In the genomic region with DNA sequence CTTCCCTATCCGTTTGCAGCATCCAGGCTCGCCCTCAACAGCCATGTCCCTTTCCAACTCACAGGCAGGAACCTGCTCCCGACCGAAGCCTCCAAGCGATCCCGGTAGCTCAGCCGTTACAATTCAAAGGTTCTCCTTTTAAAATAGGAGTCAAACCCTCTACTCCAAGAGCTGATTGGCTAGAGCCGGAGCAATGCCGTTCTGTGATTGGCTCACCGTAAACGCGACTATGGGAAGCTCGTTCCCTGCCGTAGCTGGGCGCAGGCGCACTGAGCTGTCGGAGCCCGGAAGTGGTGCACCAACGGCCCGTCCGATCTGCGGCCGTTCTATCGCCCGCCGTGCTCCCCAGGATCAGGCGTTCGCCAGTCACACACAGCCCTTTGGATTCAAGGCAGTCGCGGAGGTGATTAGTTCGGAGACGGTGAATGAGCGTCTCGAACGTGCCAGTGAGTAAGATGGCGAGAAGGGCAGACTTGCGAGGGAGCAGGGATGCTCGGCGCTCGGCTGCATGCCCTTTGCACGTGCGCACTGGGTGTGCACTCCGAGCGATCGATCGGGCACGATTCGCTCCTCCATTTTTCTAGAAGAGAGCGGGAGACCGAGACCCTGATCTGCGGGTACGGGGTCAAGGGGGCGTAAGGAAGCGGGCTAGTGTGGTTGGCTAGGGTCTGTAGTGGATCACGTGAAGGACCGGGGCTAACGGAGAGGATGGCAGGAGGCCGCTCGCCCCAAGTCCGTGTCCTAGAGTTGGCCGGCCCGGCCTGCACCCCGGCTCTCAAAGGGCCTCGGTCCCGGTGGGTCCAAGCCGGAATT, we compare ENCODE assay signal across 8 mouse cellular contexts. TPM values are rescaled to one million over a fixed set of nuclear protein-coding genes. Genes with fewer than 3 reads are reported as not detected.
DNase-seq lines count a peak whose midpoint lies in the region; ATAC-seq lines count a peak whose summit lies in the region.

A gene (minus strand): TSS at position 125 of the 813 bp plus-strand sequence.
A gene (plus strand): TSS at position 271 of the 813 bp plus-strand sequence.

- peaks cover 24% of the 10 kb centered on the region for H3K4me1 ChIP-seq in heart, embryonic 10.5 days
- peaks cover 32% of the 10 kb centered on the region for H3K4me1 ChIP-seq in kidney, embryonic 15.5 days

- under 1% methylated on average over 66 of the region's 66 CpGs for WGBS in heart, embryonic 10.5 days
- WGBS in kidney, embryonic 15.5 days: under 1% methylated on average over 66 of the region's 66 CpGs

- peak within 1 kb of the TSS; percentile 85 for H3K9ac ChIP-seq in kidney, embryonic 15.5 days

- peak; percentile 95 for ATAC-seq in erythroblast, adult 5-6 weeks (replicated peaks; ENCODE audit: low FRiP score, poor library complexity, severe bottlenecking)
- peak; percentile 99 for ATAC-seq in kidney, embryonic 15.5 days (replicated peaks; ENCODE audit: low FRiP score)
- peak; percentile 90 for ATAC-seq in monocyte, adult 5-6 weeks (replicated peaks; ENCODE audit: insufficient number of reproducible peaks, low FRiP score, low TSS enrichment, poor library complexity, severe bottlenecking)

- peaks cover 60% of the 10 kb centered on the region for H3K36me3 ChIP-seq in heart, embryonic 10.5 days
- H3K36me3 ChIP-seq in kidney, embryonic 15.5 days: peaks cover 66% of the 10 kb centered on the region

- H3K27me3 ChIP-seq in heart, embryonic 10.5 days (ENCODE audit: insufficient read depth, poor library complexity, severe bottlenecking): no peaks in the 10 kb centered on the region
- no peaks in the 10 kb centered on the region for H3K27me3 ChIP-seq in kidney, embryonic 15.5 days

- H3K4me2 ChIP-seq in kidney, embryonic 15.5 days: peak within 1 kb of the TSS; percentile 61

- H3K4me3 ChIP-seq in heart, embryonic 10.5 days: peak within 1 kb of the TSS; percentile 97
- peak within 1 kb of the TSS; percentile 64 for H3K4me3 ChIP-seq in kidney, embryonic 15.5 days (replicated peaks)

- peak within 1 kb of the TSS; percentile 97 for H3K27ac ChIP-seq in heart, embryonic 10.5 days
- peak within 1 kb of the TSS; percentile 92 for H3K27ac ChIP-seq in kidney, embryonic 15.5 days

- peak; percentile 91 to 93 for DNase-seq in B cell, adult 2 months
- peak; percentile 99 for DNase-seq in brain, adult 2 months (ENCODE audit: low read depth, low spot score)
- peak; percentile 98 for DNase-seq in heart, embryonic 10.5 days (ENCODE audit: low spot score)
- peak; percentile 96 for DNase-seq in liver
- peak; percentile 94 to 97 for DNase-seq in spleen, postnatal 4 days (ENCODE audit: low spot score in 2 of 2)

- no peaks in the 10 kb centered on the region for H3K9me3 ChIP-seq in heart, embryonic 10.5 days
- H3K9me3 ChIP-seq in kidney, embryonic 15.5 days (replicated peaks): no peaks in the 10 kb centered on the region

RNA-seq across cellular contexts. Expression of the first gene that starts in this region (rescaled TPM):
- total RNA-seq in erythroblast, adult 5-6 weeks (2015; ENCODE audit: low replicate concordance): 15.7 and 23.2 TPM in 2 replicates
- total RNA-seq in erythroblast, adult 5-6 weeks (2017; ENCODE audit: low replicate concordance): 31.3 and 38.8 TPM in 2 replicates
- 138 and 163 TPM in 2 replicates for polyA plus RNA-seq in heart, embryonic 10.5 days (2016; fragmentation: Nextera tagmentation; extraction: Ambion mirVana)
- polyA plus RNA-seq in kidney, embryonic 15.5 days (2015; fragmentation: Nextera tagmentation; extraction: Ambion mirVana): 112 TPM in 2 replicates
- total RNA-seq in monocyte, adult 5-6 weeks (2017): 3.1 to 6.5 TPM (median 4.9 TPM) in 3 replicates

RNA-seq across cellular contexts. Expression of the second gene that starts in this region (rescaled TPM):
- total RNA-seq in erythroblast, adult 5-6 weeks (2015; ENCODE audit: low replicate concordance): 5.6 and 10.0 TPM in 2 replicates
- total RNA-seq in erythroblast, adult 5-6 weeks (2017; ENCODE audit: low replicate concordance): 6.3 and 7.5 TPM in 2 replicates
- polyA plus RNA-seq in heart, embryonic 10.5 days (2016; fragmentation: Nextera tagmentation; extraction: Ambion mirVana): 44.1 and 48.3 TPM in 2 replicates
- 40.3 and 42.7 TPM in 2 replicates for polyA plus RNA-seq in kidney, embryonic 15.5 days (2015; fragmentation: Nextera tagmentation; extraction: Ambion mirVana)
- total RNA-seq in monocyte, adult 5-6 weeks (2017): 9.0 to 17.3 TPM (median 12.8 TPM) in 3 replicates

Comparison
In these comparisons a context has a peak if more than half of its experiments do, and no peak if none do; other contexts are left out.
1. Peak in every context shown above with its lines: DNase-seq, ATAC-seq, H3K4me3 ChIP-seq and H3K27ac ChIP-seq.